Mouse (Mus musculus) heart, postnatal 0 days (tissue): ENCODE measurements around the gene D17Wsu92e.

Experiments
- CTCF ChIP-seq: IDR thresholded peaks from 2 replicates; pipeline ENCODE4 v1.5.1; 2016; ENCODE audit warnings: antibody characterized with exemption, control low read depth, low read depth
- EP300 ChIP-seq: IDR thresholded peaks from 2 replicates; pipeline ENCODE4 v1.6.1; 2016; ENCODE audit warnings: antibody characterized with exemption, low read depth

- TF ChIP-seq CTCF: no peak
- TF ChIP-seq EP300: no peak
These were observed 100.1 kb downstream of the D17Wsu92e start for GRCm38 (mm10) chr17:27720326-27720725.
